Mouse (Mus musculus) heart, postnatal 36 days (tissue): Measurements from ENCODE around the gene Sc5d. TPM values are rescaled to one million over a fixed set of nuclear protein-coding genes. Genes with fewer than 3 reads are reported as not detected.

Experiments used
- DNase-seq, 2 experiments: peaks; one replicate each; pipeline ENCODE4 v3.0.0; 2021 to 2022
- intact Hi-C: fragments of 180-260 bp; cut with DNase I; formaldehyde crosslinking; loops from one replicate; pipeline ENCODE4 v1.15.1; 2025
- total RNA-seq, 2 experiments: library from RNA; stranded (reverse); gene quantifications; 2 replicates each; pipeline ENCODE4 v1.2.3; 2021

Gene Sc5d
- total RNA-seq: 10 to 100 TPM; 17.0 to 17.6 TPM

DNA sequence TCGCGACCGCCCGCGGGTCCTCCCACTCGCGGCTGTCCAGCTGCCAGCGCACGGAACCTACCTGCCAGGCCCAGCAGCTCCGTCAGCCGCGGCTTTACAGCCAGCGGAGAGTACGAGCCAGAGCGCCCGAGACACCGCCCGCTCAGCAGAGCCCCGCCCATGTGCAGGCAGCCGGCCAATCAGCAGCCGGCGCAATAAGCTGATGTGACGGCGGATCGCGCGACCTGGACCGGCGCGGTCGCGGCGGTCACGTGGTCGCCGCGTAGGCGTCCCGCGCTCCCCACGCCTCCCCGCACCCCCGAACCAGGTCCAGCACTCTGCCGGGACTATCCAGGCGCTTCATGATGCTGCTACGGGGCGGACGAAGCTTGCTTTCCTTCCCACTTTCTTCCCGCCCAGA is at the start of gene Sc5d:
Gene Sc5d, minus strand, starts transcription at position 112 of the 400 bp plus-strand sequence.
- intact Hi-C loops: no loop called here
- peak; percentile 92 to 93 for DNase-seq

DNA sequence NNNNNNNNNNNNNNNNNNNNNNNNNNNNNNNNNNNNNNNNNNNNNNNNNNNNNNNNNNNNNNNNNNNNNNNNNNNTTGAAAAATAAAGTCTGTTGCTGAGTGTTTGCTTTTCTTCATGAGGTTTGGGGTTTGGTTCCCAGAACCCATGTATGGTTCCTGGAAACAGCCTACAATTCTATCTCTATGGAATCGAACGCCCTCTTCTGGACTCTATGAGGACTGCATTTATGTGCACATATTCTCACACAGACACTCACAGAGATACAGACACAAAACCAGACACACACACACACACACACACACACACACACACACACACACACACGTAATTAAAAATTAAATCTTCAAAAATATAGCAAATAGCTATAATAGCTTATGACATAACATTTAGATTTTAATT is 47.3 kb upstream of the Sc5d start:
- no peak for DNase-seq
- intact Hi-C loops: no loop called here

DNA sequence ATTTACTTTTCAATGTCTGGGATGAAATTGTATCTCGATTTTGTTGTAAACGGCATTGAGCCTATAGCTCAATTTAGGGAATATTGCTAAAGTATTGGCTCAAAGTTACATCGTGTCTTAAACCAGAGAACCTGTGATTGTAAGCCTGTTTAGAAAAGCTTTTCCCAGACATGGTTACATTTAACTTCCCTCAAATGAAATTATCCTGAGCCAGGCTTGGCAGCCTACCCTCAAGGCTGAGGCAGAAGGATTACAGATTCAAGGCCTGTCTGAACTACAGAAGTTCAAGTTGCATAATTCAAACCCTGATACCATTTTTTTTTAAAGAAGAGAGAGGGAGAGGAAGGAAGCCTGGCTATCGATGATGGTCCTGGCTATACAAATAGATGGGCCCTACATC is 39.8 kb upstream of the Sc5d start:
- DNase-seq: no peak
- intact Hi-C loops: no loop called here

DNA sequence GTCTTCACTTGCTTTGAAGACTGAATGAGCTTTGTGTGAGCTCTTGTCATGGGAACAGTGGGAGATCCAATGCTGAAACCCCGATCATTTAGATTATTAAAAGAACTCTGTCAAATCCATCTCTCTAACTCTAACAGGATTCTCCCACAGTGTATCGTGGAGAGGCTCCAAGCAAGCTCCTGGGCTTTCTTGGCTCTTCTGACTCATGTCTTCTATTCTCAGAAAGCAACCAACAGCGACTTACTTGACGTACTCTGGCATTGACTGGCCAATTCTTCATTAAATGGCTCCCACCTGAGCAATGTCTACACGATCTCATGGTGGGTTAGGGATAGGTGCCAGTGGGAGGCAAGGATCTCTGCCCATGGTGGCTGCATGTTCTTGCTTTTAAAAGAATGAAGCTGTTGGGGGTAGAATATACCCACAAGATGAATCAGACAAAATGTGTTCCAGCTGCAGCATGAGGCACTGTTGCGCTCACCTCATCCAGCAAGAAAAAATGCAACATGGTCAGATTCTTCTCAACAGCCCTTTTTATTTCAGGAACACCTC is 37.1 kb upstream of the Sc5d start:
- intact Hi-C loops: no loop called here
- no peak for DNase-seq

DNA sequence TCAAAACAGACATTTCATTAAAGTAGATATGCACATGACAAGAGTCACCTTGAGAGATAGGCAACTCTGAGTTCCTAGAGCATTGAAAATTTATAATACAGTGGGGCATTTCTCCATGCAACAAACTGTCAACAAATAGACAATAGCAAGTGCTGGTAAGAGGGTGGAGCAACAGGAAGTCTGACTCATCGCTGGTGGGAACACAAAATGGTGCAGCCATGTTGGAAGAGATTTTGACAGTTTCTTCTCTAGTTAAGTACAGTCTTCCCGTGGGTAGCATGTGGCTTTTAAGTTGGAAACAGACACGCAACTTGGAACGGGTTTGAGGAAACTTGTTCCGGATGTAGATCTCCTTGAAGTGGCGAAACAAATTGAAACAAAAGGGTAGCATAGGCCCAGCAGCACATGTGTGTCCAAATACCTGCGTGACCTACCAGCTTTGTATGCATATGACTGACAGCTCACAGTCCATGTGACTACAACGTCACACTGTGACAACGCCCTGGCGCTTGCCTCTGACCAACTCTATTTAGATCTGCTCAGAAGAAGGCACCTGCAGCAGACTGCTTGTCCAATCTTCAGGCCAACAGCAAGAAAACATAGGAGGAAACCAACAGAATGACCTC is 32.4 kb upstream of the Sc5d start:
- intact Hi-C loops: no loop called here
- no peak for DNase-seq

DNA sequence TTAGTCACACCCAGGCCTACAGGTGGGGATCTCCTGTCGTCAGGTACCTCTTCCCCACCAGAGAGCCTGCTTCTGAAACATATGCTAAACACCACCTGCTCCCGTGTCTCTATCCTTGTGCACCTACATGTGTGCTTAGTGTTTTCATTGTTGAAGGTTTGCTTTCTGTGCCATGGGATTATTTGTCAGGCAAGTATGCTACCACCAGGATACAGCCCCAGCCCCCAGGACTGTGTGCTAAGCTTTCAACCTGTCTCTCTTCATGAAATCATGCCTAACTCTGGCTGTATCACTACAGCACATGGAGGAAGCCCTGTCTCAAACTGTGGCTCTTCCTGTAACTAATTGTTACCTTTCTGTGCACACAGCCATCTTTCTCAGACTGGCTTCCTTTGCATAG is 30.1 kb upstream of the Sc5d start:
- intact Hi-C loops: no loop called here
- no peak for DNase-seq

DNA sequence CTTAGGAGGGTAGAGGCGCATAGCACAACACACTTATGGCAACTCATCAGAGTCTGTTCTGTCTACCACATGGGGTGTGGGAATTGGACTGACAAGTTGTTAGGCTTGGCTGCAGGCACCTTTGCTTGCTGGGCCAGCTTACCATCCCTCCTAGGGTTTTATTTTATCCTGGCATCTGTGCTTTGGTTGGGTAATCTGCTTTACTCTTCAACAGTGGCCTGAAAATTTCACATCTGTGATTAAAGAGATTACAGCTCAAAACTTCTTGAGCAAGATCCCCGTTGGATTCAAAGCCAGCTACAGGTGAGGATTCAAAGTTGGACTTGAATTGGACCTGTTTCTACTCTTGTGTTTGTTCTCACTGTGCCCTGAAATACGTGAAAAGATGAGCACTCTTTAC is 29.5 kb upstream of the Sc5d start:
- DNase-seq: no peak
- intact Hi-C loops: no loop called here

DNA sequence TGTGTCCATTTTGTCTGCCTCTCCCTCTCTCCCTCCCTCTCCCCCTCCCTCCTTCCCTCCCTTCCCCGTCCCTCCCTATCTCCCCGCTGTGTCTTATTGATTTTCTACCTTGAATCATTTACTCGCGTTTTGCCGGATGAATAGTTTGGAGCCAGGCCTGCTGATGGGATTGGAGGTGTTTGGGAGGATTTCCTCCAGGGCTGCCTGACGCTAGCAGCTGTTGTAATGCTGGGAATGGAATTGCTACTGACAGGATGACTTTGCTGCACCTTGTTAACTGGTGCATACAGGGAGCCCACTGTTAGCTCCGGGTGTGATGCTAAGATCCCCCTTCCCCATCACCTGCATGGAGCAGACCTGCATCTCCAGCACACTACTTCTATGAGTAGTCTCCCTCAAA is 29.0 kb upstream of the Sc5d start:
- no peak for DNase-seq
- intact Hi-C loops: no loop called here

DNA sequence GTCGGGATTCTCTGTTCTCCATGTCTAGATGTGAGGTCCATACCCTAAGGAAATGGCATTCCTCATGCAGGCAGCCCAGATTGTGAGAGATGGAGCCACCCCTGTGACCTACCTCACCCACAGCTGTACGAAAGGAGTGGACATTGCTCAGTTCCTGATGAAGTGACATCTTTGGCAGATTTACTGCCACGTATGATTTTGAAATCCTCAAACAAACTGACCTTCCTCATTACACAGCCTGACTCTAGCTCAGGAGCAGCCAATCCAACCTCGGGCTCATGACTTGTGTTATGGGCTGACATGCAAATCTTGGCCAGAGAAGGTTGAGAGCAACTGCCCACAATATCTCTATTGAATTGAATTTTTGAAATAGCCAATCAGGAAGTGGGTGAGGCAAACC is 15.6 kb upstream of the Sc5d start:
- DNase-seq: no peak
- intact Hi-C loops: loop anchor here (10.0 kb wide), 1 partner anchor 835 kb away; no protein-coding TSS in a partner anchor

DNA sequence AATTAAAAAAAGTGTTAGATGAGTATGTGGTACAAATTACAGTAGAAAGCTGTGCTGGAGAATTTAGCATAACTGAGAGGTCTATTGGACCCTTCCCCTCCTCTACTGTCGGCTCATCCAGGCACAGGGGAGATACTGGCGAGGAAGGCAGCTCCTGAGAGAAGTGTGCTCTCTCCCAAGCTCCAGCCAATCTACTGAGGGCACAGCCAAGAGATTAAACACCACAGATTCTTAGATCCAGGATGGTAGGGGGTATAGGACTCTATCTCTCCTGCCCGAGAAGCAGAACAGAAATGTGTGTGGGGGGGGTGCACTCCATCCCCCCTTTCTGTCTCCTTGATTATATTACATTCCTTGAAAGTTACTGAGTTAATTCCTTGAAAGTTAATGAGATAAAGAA is 14.0 kb upstream of the Sc5d start:
- intact Hi-C loops: loop anchor here (10.0 kb wide), 1 partner anchor 833 kb away; no protein-coding TSS in a partner anchor
- DNase-seq: no peak

DNA sequence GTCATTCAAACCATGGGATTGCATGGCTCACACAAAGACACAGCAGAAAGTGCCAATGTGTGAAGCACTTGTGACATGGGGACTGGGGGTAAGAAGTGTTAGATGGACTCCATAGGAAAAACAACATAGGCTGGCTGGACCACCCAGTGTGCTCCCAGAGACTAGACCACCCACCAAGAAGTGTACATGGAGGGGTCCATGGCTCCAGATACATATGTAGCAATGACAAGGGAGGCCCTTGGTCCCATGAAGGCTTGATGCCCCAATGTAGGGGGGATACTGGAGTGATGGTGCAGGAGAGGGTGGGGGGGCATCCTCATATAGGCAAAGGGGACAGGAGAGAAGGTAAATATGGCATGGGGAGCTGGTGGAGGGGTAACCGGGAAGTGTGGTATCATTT is 13.6 kb upstream of the Sc5d start:
- intact Hi-C loops: loop anchor here (10.0 kb wide), 1 partner anchor 833 kb away; no protein-coding TSS in a partner anchor
- no peak for DNase-seq

DNA sequence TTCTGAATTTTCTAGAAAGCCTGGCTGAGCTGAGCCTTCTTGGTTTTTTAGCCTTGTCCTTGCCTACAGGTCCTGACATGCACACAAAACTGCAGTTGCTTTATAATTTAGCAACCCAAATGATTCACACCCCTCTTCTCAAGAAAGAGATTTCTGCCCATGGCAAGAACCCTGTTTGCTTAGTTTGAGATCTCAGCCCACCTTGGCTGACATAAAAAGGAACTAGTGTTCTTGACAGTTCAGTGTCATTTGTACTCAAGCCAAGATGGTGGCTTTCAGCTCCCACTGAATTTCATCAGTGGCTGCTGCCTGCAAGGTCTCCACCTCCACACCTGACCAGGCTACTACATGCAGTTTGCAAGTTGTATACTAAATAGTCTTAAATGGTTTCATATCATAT is 13.1 kb upstream of the Sc5d start:
- intact Hi-C loops: loop anchor here (10.0 kb wide), 1 partner anchor 832 kb away; no protein-coding TSS in a partner anchor
- DNase-seq: no peak

DNA sequence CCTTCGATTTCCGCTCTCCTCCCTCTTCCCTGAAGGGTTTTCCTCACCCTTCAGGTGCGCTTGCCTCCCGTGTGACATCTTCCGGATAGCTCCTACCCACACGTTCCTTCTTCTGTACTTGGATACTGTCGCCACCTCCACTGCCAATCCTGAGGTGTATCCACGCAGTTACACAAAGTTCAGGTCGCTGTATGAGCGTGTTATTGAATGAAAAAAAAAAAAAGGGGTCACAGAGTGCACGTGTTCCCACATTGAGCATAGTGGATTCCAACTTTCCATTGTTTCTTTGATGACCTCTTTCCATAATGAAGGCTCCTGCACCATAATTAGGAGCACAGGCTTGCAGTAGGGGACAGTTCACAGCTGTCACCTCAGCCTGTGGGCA is 11.7 kb upstream of the Sc5d start:
- no peak for DNase-seq
- intact Hi-C loops: loop anchor here (1.0 to 10.0 kb wide), 2 partner anchors 276 to 831 kb away; no protein-coding TSS in a partner anchor

DNA sequence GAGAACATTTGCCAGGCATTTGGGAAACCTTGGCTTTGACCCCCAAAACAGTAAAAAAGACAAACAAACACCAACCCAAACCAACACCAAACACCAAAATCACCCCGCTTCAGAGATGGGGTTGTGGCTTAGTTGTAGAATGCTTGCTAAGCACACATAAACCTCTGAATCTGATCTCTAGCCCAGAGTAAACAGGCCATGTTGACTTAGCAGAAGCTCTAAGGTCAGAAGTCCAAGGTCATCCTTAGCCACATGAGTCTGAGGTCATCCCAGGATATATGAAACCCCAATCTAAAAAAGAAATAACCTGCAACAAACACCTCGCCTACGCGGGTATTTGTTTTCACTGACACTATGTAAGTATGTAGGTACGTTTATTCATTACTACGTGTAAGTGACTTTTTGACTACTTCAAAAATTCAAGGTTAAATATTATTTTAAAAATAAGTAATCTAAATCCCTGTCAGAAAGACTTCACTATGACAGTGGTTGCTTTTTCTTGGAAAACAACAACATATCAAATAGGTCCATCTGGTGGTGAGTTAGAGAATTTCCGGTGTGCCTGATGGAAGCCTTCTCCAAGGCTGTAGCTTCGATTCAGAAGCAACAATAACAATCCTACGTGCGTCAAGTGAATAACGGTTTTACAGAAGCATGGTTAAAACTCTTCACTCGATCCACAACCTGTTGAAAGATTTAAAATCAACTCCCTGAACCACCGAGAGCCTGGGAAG is 11.1 kb upstream of the Sc5d start:
- DNase-seq: no peak
- intact Hi-C loops: loop anchor here (1.0 to 10.0 kb wide), 2 partner anchors 276 to 830 kb away; no protein-coding TSS in a partner anchor

DNA sequence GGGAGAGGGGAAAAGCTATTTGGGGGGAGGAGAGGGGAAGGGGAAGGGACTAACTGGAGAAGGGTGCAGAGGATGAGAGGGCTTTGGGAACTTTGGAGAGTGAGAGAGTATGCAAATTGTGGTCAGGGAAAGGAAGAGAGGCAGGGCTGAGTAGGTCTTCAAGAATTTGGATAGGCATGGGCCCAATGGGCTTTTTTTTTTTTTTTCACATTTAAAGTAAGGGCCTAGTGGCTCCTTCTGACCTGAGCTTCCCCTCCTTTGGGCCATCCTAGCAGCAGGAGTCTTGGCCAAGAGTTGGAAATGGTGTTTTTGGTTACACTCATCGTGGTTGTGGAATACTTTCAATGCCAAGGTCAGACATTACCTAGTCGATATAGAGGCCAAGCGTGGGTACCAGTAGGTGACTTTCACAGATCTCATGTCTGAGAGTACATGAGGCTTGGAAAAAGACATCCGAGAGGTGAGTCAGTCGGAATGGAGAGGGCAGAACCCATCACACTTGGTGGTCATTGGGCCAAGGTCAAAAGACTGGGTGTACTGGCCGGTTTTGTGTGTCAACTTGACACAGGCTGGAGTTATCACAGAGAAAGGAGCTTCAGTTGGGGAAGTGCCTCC is 9.7 kb upstream of the Sc5d start:
- intact Hi-C loops: loop anchor here (5.0 to 10.0 kb wide), 2 partner anchors 829 to 879 kb away; no protein-coding TSS in a partner anchor
- no peak for DNase-seq

DNA sequence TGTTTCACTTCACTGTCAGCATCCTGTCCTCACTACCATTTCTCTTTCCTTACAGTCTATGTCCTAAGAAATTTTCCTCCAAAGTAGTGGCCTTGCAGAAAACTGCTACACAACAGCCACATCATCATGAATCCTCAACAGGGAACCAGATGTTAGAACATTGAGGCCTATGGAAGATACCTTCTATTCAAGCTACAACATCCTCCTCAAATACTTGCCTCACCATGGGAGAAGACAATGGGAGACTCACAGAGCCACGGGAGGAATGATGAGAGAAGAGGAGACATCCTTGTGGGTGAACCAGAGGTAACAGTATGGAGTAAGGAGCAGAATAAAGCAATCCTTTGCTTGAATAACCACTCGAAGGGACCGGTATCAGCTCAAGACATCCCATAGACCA is 9.1 kb upstream of the Sc5d start:
- DNase-seq: no peak
- intact Hi-C loops: loop anchor here (5.0 to 10.0 kb wide), 2 partner anchors 828 to 879 kb away; no protein-coding TSS in a partner anchor

DNA sequence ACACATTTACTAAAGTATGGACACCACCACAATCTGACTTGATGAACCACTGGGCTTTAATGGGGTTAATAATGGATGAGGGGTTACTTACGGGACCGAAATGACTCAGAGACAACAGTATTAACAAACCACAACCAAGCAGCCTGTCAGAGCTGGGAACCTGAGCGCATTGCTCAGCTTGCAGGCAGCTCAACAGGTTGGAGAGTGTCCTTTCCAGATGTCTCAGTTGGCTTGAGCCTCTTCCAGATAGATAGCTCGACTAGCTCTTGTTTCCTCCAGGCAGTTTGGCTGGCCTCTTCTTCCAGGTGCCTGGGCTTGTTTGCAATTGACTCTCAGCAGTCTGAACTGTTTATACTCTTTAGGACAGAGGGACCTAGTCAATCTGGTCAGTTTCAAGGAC is 8.6 kb upstream of the Sc5d start:
- no peak for DNase-seq
- intact Hi-C loops: loop anchor here (5.0 to 10.0 kb wide), 2 partner anchors 828 to 880 kb away; no protein-coding TSS in a partner anchor

DNA sequence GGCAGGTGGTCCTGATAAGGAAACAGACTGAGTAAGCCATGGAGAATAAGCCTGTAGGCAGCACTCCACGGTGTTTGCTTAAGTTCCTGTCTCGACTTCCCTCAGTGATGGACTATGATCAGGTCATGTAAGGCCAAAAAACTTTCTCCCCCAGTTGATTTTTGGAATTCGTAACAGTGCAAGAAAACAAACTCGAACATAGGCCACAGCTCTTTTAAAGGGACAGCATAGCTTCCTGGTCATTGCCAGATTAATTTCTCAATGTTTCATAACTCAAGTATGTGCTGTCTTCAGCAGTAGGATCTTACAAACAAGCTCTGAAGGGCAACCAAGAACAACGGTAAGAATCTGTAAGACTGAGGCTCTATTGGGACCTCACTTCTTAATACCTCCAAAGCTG is 7.4 kb upstream of the Sc5d start:
- no peak for DNase-seq
- intact Hi-C loops: loop anchor here (5.0 to 10.0 kb wide), 2 partner anchors 827 to 881 kb away; no protein-coding TSS in a partner anchor

DNA sequence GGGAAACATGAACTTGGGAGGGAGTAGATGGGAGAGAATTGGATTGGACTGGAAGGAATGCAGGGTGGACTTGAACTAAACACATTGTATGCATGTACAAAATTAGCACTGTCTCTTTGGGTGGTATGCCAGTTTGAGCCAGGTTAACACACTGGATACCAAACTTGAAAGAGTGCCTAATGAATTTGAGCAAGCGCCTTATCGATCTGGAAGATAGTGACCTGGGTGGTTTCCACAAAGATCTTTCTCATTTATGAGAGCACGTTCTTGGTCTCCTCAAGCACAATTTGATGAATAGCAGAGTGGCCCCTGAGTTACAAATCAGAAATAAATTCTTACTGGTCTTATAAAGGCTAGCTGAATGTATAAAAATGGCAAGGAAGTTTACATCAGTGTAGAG is 6.6 kb upstream of the Sc5d start:
- no peak for DNase-seq
- intact Hi-C loops: loop anchor here (5.0 to 10.0 kb wide), 2 partner anchors 826 to 882 kb away; no protein-coding TSS in a partner anchor

DNA sequence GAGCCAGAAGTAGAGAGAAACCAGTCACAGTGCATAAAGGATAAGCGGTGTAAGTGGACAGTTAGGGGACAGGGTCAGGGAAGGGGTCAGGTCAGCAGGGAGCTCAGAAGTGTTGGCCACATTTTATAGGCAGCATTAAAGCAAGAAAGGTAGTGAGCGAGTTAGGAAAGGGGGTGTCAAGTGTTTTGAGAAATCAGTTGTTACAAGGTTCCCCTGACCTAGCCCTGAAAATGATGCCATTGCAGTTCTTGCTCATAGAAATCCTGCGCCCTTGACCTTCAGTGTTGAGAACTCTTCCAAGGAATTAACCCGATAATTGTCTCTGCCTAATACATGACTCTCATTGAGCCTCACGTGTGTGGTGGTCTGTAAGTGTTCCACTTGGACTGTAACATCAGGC is 6.0 kb upstream of the Sc5d start:
- intact Hi-C loops: loop anchor here (5.0 to 10.0 kb wide), 2 partner anchors 825 to 882 kb away; no protein-coding TSS in a partner anchor
- no peak for DNase-seq

DNA sequence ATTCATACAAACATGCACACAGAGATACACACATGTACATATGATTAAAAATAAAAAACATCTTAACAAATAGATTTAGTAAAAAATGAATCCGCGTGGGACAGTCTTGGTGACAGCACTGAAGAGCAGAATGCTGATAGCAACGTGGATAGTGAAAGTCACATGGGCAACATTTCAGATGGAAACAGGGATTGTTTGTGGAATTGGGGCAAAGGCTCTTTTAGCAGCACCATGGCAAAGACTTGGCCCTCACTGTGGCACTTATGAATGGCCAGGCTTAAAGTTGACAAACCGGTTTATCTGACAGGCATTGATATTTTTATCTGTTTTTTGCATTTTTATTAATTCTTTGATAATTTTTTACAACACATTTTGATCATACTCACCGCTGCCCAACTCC is 4.3 kb upstream of the Sc5d start:
- intact Hi-C loops: no loop called here
- no peak for DNase-seq
